Mouse (Mus musculus): Measurements from ENCODE around the gene Tsks.

Tsks gene

GRCm38 (mm10) chr7:44942904-44943303, at the start of gene Tsks:
Gene Tsks, plus strand, starts transcription at chr7:44943204.
- DNase-seq (ENCODE audit: low read depth, low spot score) = peak; percentile 30

GRCm38 (mm10) chr7:44894175-44894574, 48.8 kb upstream of the Tsks start:
- DNase-seq (ENCODE audit: low read depth, low spot score) = no peak

GRCm38 (mm10) chr7:44895206-44895592, 47.8 kb upstream of the Tsks start:
- DNase-seq (ENCODE audit: low read depth, low spot score) = no peak

- peak; percentile 98 for DNase-seq (ENCODE audit: low read depth, low spot score)
Observed at GRCm38 (mm10) chr7:44895593-44896434, 47.2 kb upstream of the Tsks start, which contains the start of gene Fuz. Gene Fuz, plus strand, starts transcription at chr7:44896079.

- no peak for DNase-seq (ENCODE audit: low read depth, low spot score)
Observed at GRCm38 (mm10) chr7:44896499-44896898, 46.5 kb upstream of the Tsks start.

GRCm38 (mm10) chr7:44898607-44899006, 44.4 kb upstream of the Tsks start:
- DNase-seq (ENCODE audit: low read depth, low spot score) = peak; percentile 84

- DNase-seq (ENCODE audit: low read depth, low spot score) = no peak
Observed at GRCm38 (mm10) chr7:44900632-44901031, 42.4 kb upstream of the Tsks start.

GRCm38 (mm10) chr7:44901230-44901722, 41.7 kb upstream of the Tsks start:
- DNase-seq (ENCODE audit: low read depth, low spot score) = peak; percentile 90

- no peak for DNase-seq (ENCODE audit: low read depth, low spot score)
Observed at GRCm38 (mm10) chr7:44905430-44905829, 37.6 kb upstream of the Tsks start.

- DNase-seq (ENCODE audit: low read depth, low spot score) = no peak
Observed at GRCm38 (mm10) chr7:44908706-44909476, 34.1 kb upstream of the Tsks start.

GRCm38 (mm10) chr7:44914396-44914795, 28.6 kb upstream of the Tsks start:
- no peak for DNase-seq (ENCODE audit: low read depth, low spot score)

GRCm38 (mm10) chr7:44915314-44915713, 27.7 kb upstream of the Tsks start:
- DNase-seq (ENCODE audit: low read depth, low spot score) = no peak

- DNase-seq (ENCODE audit: low read depth, low spot score) = no peak
Observed at GRCm38 (mm10) chr7:44916191-44916590, 26.8 kb upstream of the Tsks start.

GRCm38 (mm10) chr7:44916881-44917280, 26.1 kb upstream of the Tsks start:
- DNase-seq (ENCODE audit: low read depth, low spot score) = no peak

- DNase-seq (ENCODE audit: low read depth, low spot score) = no peak
Observed at GRCm38 (mm10) chr7:44918219-44918618, 24.8 kb upstream of the Tsks start.

- no peak for DNase-seq (ENCODE audit: low read depth, low spot score)
Observed at GRCm38 (mm10) chr7:44919127-44919526, 23.9 kb upstream of the Tsks start.

GRCm38 (mm10) chr7:44922530-44922929, 20.5 kb upstream of the Tsks start:
- DNase-seq (ENCODE audit: low read depth, low spot score) = no peak

GRCm38 (mm10) chr7:44925468-44925867, 17.5 kb upstream of the Tsks start:
- peak; percentile 89 for DNase-seq (ENCODE audit: low read depth, low spot score)

- DNase-seq (ENCODE audit: low read depth, low spot score) = no peak
Observed at GRCm38 (mm10) chr7:44928570-44928969, 14.4 kb upstream of the Tsks start.

- DNase-seq (ENCODE audit: low read depth, low spot score) = peak; percentile 100
Observed at GRCm38 (mm10) chr7:44929204-44930151, 13.5 kb upstream of the Tsks start, which contains the start of gene Ap2a1. Gene Ap2a1, minus strand, starts transcription at chr7:44929496.

- DNase-seq (ENCODE audit: low read depth, low spot score) = peak; percentile 89
Observed at GRCm38 (mm10) chr7:44938680-44939079, 4.3 kb upstream of the Tsks start.
